Mouse (Mus musculus): ENCODE results near the gene Arhgap24. TPM values are rescaled to one million over a fixed set of nuclear protein-coding genes. Genes with fewer than 3 reads are reported as not detected.
"Not testable (repeated sequence)": the region's sequence is repeated elsewhere in the genome, so short reads cannot be mapped to it uniquely, and the experiment has no call there.

Gene Arhgap24
- polyA plus RNA-seq, 1 experiment from 2014 or later: 4.1 TPM

DNA sequence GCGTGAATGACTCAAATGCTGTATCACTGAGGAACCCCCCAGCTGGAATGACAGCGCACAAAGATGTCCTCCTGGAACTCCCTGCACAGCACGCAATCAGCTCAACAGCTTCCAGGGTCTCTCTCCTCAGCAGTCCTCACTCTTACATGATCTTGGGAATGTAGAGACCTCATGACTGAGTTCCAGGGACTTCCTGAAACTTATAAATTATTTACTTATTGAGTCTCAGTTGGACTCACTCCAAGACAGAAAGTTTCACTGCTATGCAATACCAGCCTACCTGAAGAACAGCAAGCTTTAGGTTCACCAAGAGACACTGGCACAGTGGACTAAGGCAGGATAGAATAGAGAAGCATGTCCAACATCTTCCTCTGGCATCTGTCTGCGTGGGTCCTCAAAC, 417.1 kb downstream of the Arhgap24 start:
- no peak overlapping the region for H3K4me3 ChIP-seq (replicated peaks)
- no peaks in the 10 kb centered on the region for H3K4me1 ChIP-seq
- H3K9me3 ChIP-seq: no peaks in the 10 kb centered on the region
- H3K4me2 ChIP-seq: no peak overlapping the region
- H3K9ac ChIP-seq: no peak overlapping the region
- H3K27me3 ChIP-seq: no peaks in the 10 kb centered on the region
- no peak overlapping the region for H3K27ac ChIP-seq
- WGBS: 94% methylated on average over 4 of the region's 4 CpGs
- H3K36me3 ChIP-seq (replicated peaks): no peaks in the 10 kb centered on the region
- ATAC-seq (ENCODE audit: low FRiP score): no peak

DNA sequence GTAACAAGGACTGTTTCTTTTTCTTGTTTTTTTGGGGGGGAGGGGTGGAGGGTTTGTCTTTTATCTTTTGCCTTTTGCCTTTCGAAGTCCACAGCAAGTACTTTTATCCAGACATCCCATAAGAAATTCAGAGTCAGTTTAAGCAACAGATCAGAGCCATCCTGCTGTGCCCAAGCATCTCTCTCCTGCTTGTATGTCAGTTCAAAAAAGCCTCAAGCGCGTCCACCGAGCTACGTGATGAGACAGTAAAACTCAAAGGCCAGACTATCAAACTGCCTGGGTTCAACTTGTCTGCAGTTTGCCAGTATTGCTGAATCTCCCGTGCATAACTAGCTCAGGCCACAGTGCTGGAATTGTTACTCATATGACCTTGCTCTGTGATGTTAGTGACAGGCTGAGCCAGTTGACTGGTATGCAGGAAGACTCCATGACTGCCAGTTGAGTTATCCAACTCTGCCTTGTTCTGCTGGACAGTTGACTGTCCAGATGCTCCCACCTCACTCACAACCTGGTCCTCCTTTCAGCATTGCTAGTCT, 418.6 kb downstream of the Arhgap24 start:
- H3K27me3 ChIP-seq: no peaks in the 10 kb centered on the region
- H3K4me1 ChIP-seq: no peaks in the 10 kb centered on the region
- no peak overlapping the region for H3K9ac ChIP-seq
- 87% methylated on average over 6 of the region's 6 CpGs for WGBS
- no peak for ATAC-seq (ENCODE audit: low FRiP score)
- H3K36me3 ChIP-seq (replicated peaks): no peaks in the 10 kb centered on the region
- H3K9me3 ChIP-seq: no peaks in the 10 kb centered on the region
- no peak overlapping the region for H3K4me3 ChIP-seq (replicated peaks)
- no peak overlapping the region for H3K27ac ChIP-seq
- no peak overlapping the region for H3K4me2 ChIP-seq

DNA sequence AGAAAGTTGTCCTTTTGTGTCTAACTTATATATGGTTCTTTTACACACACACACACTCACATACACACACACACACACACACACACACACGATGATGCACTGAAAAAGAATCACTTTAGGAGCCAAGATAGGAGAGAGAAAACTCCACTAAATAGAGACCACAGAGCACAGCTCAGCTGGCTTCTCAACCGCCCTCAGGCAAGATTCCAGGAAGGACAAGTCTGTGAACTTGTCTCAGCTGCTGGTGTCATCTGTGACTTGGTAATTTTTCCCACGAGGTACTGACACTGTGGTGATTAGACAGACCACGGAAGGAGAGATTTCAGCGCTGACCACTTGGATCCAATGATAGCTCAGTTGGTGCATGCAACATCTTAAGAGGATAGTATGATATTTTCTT, 420.0 kb downstream of the Arhgap24 start:
- no peaks in the 10 kb centered on the region for H3K27me3 ChIP-seq
- no peak overlapping the region for H3K27ac ChIP-seq
- H3K36me3 ChIP-seq (replicated peaks): no peaks in the 10 kb centered on the region
- H3K9me3 ChIP-seq: no peaks in the 10 kb centered on the region
- no peak overlapping the region for H3K9ac ChIP-seq
- peaks cover 6% of the 10 kb centered on the region; the same call in 1 of the 2 replicates for H3K4me1 ChIP-seq
- 88% methylated on average over 5 of the region's 5 CpGs for WGBS
- ATAC-seq (ENCODE audit: low FRiP score): no peak
- no peak overlapping the region for H3K4me2 ChIP-seq
- no peak overlapping the region for H3K4me3 ChIP-seq (replicated peaks)

DNA sequence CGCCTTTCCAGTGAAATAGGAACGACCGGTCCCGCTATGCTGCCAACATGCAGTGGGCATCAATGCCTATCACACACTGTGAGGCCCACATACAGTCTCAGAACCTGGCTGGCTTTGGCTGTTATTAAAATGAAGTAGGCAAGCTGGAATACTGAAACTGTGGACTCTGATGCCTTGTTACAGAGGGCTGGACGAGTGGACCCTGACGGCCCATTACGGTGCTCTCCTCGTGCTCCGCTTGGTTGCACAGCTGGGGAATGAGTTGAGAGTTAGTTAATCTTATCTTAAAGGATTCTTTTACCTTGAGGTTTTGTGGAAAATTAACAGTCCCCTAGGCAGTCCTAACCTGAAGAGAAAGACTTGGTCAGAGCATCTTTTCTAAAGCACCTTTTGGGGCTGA, 422.3 kb downstream of the Arhgap24 start:
- H3K27ac ChIP-seq: no peak overlapping the region
- no peaks in the 10 kb centered on the region for H3K9me3 ChIP-seq
- no peak overlapping the region for H3K4me2 ChIP-seq
- ATAC-seq (ENCODE audit: low FRiP score): no peak
- no peak overlapping the region for H3K4me3 ChIP-seq (replicated peaks)
- no peaks in the 10 kb centered on the region for H3K36me3 ChIP-seq (replicated peaks)
- 84% methylated on average over 9 of the region's 9 CpGs for WGBS
- H3K9ac ChIP-seq: no peak overlapping the region
- H3K27me3 ChIP-seq: no peaks in the 10 kb centered on the region
- peaks cover 6% of the 10 kb centered on the region; the same call in 1 of the 2 replicates for H3K4me1 ChIP-seq

DNA sequence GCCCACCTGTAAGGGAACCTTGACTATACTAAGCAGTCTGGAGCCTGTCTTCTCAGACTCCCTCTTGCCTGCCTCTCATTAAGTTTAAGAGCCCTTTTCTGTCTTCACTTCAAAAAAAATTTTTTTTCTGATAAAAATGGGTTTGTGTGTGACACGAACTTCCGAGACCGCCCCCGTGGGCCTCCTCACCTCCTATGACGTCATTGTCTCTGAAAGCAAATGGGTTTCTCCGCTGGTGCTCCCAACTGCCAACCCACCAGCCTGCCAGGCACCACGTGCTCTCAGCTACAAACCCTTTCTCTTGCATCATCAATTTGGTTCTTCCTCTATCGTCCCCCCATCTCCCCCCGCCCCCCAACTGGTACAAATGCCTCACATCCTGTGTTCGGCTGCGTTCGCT, 422.9 kb downstream of the Arhgap24 start:
- Histone ChIP-seq H3K4me1 (peaks cover 6% of the 10 kb centered on the region; the same call in 1 of the 2 replicates), H3K4me2 (no peak overlapping the region), H3K4me3 (replicated peaks) (no peak overlapping the region), H3K27ac (no peak overlapping the region), H3K9ac (no peak overlapping the region), H3K27me3 (no peaks in the 10 kb centered on the region), H3K9me3 (no peaks in the 10 kb centered on the region), H3K36me3 (replicated peaks) (no peaks in the 10 kb centered on the region)
- no peak for ATAC-seq (ENCODE audit: low FRiP score)
- WGBS: 88% methylated on average over 12 of the region's 12 CpGs

DNA sequence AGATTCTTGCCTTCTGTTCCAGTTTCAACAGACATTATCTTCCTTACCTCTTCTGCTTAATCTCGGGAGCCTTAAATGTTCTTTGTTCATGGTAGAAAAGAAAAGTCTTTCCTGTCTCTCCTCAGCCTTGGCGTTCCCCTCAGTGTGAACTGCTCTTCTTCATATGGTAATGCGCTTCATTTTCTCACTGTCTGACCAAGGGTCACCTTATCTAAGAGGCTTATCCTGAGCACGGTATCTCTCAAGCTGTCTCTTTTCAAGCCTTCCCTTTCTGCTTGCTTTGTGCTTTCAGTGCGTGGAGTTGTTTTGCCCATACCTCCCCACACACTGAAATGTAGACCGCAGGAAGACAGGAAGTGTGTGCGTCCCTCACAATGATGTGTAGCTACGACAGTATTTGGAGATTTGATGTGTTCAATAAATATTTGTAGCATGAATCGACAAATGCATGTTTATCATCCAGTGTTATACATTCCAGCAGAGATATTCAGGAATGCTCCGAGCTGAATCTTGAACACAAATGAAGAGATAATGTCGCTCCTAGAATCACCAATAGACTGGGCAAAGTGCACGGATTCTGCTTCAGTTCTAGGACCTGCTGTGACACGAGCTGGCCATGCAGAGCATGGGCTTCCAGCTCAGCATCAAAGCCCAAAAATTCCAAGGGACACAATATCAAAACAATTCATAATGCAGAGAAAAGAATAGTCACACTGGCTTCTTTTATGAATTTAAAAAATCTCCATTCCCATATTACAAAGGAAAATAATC, 424.4 kb downstream of the Arhgap24 start:
- Histone ChIP-seq H3K4me3 (replicated peaks) (no peak overlapping the region), H3K27ac (no peak overlapping the region), H3K4me2 (no peak overlapping the region), H3K9me3 (no peaks in the 10 kb centered on the region), H3K4me1 (peaks cover 6% of the 10 kb centered on the region; the same call in 1 of the 2 replicates), H3K36me3 (replicated peaks) (no peaks in the 10 kb centered on the region), H3K27me3 (no peaks in the 10 kb centered on the region), H3K9ac (no peak overlapping the region)
- 42% methylated on average over 13 of the region's 13 CpGs for WGBS
- ATAC-seq (ENCODE audit: low FRiP score): no peak

DNA sequence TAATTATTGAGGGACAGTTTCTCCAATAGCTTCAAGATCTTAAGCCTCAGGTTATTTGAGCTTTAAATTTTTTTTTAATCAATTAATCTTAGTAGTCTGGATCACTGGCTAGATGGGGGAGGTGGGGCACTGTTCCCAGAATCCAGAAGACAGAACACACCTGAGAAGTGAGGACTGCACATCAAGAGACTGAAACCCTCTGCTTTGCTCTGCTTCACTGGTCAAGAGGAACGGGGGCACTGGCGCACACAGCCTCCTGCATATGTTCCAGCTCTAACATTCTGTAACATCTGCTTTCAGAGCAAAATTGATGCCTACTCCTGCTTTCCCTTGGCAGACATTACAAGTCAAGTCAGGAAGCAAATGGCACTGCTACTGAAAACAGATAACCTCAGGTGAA, 439.0 kb downstream of the Arhgap24 start:
- Histone ChIP-seq H3K4me1 (no peaks in the 10 kb centered on the region), H3K9ac (no peak overlapping the region), H3K36me3 (replicated peaks) (peaks cover 16% of the 10 kb centered on the region), H3K27ac (no peak overlapping the region), H3K27me3 (no peaks in the 10 kb centered on the region), H3K4me2 (no peak overlapping the region), H3K9me3 (no peaks in the 10 kb centered on the region), H3K4me3 (replicated peaks) (no peak overlapping the region)
- 88% methylated on average over 2 of the region's 2 CpGs for WGBS
- no peak for ATAC-seq (ENCODE audit: low FRiP score)

DNA sequence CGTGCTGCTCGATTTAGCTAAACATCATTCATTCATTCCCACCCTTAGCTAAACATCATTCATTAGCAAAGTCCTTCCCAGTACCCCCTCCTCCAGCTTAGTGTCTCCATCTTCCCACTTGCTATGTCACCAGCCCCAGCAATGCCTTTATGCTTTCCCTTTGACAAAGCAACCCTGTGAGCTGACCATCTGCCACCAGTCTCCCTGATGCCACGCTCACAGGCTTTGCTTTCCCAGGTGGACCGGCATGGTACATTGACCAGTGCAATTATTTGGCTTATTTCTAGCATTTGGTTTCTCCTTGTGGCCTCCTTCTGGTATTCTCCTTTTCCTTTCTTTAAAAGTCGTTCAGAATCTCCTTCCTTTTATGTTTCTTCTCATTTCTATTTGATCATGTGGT, 445.6 kb downstream of the Arhgap24 start:
- H3K27me3 ChIP-seq: no peaks in the 10 kb centered on the region
- ATAC-seq (ENCODE audit: low FRiP score): no peak
- no peak overlapping the region for H3K27ac ChIP-seq
- no peak overlapping the region for H3K4me3 ChIP-seq (replicated peaks)
- no peak overlapping the region for H3K9ac ChIP-seq
- no peaks in the 10 kb centered on the region for H3K9me3 ChIP-seq
- no peak overlapping the region for H3K4me2 ChIP-seq
- peaks cover 11% of the 10 kb centered on the region for H3K36me3 ChIP-seq (replicated peaks)
- 79% methylated on average over 5 of the region's 5 CpGs for WGBS
- H3K4me1 ChIP-seq: no peaks in the 10 kb centered on the region

DNA sequence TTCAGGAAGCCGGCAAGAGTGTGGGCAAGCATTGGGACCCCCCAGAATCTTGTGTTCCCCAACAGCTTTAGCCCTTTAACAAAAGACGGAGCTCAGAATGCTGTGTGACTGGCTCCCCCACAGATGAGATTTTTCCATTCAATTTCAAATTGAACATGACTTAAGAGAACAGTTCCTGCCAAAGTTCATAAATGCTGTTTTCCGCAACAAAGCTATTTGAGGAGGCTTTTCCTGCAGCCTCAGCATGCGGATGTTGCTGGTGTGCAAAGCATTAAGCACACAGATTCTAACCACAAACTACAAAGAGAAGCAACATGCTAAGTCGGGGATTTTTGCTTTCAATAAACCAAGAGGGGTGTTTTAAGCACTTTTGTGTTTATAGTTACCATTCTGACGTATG, 449.0 kb downstream of the Arhgap24 start:
- ATAC-seq (ENCODE audit: low FRiP score): no peak
- 58% methylated on average over 6 of the region's 6 CpGs for WGBS
- Histone ChIP-seq H3K27ac (no peak overlapping the region), H3K4me2 (no peak overlapping the region), H3K4me3 (replicated peaks) (no peak overlapping the region), H3K9ac (no peak overlapping the region), H3K27me3 (no peaks in the 10 kb centered on the region), H3K9me3 (no peaks in the 10 kb centered on the region), H3K36me3 (replicated peaks) (peaks cover 2% of the 10 kb centered on the region; the same call in 1 of the 2 replicates), H3K4me1 (no peaks in the 10 kb centered on the region)

DNA sequence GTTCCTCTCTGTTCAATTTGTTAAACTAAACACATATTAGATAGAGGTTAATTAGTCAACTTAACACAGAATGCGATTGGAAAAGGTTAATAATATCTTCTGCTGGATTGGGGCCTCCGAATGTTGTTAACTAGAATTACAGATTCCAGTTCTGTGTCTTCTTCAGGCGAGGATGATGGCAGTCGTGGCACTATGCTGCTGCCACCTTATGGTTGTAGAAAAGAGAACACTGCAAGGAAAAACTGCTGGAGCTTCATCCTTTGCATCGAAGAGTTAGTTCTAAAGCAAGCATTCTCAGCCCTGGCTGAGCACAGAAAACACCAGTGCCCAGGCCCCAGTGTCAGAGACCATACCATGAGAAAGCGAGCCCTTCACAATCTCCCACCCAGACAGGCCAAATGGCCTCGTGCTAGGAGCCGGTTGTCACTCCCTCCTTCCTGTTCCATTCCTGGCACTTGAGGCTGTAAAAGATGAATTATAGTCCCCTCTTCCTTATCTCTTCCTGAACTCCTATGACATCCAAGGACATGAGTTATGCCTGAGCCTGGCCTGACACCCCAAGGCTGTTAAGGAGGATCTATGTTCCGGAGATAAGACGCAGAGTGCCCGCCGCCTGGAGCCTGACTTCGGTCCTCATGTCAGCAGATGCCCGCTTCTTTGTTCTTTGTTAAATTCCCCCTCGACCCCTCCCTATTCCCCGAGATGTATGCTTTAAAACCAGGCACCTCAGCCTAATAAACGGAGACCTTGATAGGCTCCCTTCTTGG, 462.9 kb downstream of the Arhgap24 start:
- H3K36me3 ChIP-seq (replicated peaks); H3K27ac ChIP-seq; H3K4me3 ChIP-seq (replicated peaks); ATAC-seq (ENCODE audit: low FRiP score); H3K9ac ChIP-seq; H3K9me3 ChIP-seq; H3K4me2 ChIP-seq; H3K27me3 ChIP-seq; H3K4me1 ChIP-seq: not testable (repeated sequence)
- WGBS: 86% methylated on average over 17 of the region's 17 CpGs

DNA sequence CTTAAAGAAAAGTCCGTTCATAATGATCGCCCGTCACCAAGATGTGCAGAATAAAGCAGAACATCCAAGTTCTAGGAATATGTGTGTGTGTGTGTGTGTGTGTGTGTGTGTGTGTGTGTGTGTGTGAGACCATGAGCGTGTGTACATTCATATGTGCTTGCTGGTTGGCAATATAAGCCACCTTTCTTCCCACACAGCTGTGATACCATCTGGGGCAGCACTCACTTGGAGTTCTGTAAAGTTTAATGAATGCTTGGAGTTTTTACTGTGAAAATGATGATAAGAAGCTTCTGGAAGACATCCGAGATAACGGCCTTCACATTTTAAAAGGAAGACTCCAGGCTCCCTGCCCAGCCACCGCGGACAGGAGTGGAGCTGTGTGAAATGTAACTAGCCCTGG, 465.4 kb downstream of the Arhgap24 start:
- H3K9ac ChIP-seq: no peak overlapping the region
- 90% methylated on average over 8 of the region's 8 CpGs for WGBS
- H3K4me1 ChIP-seq: no peaks in the 10 kb centered on the region
- H3K27me3 ChIP-seq: no peaks in the 10 kb centered on the region
- no peaks in the 10 kb centered on the region for H3K9me3 ChIP-seq
- no peak overlapping the region for H3K4me2 ChIP-seq
- no peak for ATAC-seq (ENCODE audit: low FRiP score)
- H3K36me3 ChIP-seq (replicated peaks): 0 out of 2 replicates have a peak, but pooled peaks cover 4% of the 10 kb centered on the region
- H3K4me3 ChIP-seq (replicated peaks): no peak overlapping the region
- no peak overlapping the region for H3K27ac ChIP-seq

DNA sequence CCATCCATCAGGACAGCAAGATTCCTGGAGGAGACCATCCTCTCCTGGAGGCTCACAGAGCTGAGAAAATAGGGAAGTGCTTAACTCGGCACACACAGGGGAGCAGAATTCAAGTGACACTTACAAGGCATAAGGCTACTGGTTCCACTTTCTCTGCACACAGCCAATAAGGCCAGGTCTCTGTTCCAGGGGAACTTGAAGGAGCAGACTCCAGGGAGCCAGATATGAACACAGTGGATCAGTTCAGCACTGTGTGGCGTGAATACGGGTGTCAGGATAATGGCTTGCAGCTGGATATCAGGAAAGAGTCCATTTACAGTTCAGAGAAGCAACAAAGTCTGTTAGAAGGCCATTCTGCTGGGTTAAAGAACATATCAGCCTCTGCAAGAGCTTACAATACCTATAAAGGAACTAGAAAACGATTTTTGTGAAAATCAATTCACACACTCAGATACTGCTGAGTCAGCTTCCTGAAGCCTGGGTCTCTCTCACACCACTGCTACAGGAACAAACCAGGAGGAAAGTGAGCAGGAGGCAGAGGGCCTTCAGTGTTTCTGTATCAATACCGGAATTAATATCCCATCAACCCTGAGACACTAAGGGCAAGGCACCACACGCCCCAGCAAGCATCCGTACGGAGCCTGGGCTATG, 466.0 kb downstream of the Arhgap24 start:
- no peaks in the 10 kb centered on the region for H3K27me3 ChIP-seq
- no peaks in the 10 kb centered on the region for H3K4me1 ChIP-seq
- WGBS: 84% methylated on average over 8 of the region's 8 CpGs
- no peak overlapping the region for H3K27ac ChIP-seq
- no peaks in the 10 kb centered on the region for H3K9me3 ChIP-seq
- H3K4me2 ChIP-seq: no peak overlapping the region
- no peak overlapping the region for H3K9ac ChIP-seq
- ATAC-seq (ENCODE audit: low FRiP score): no peak
- H3K36me3 ChIP-seq (replicated peaks): 0 out of 2 replicates have a peak, but pooled peaks cover 4% of the 10 kb centered on the region
- no peak overlapping the region for H3K4me3 ChIP-seq (replicated peaks)

All from forebrain, embryonic 12.5 days (tissue).